Mouse (Mus musculus) heart, postnatal 0 days (tissue): ENCODE results near the gene Hmcn2.

Experiments
- CTCF ChIP-seq: IDR thresholded peaks from 2 replicates; pipeline ENCODE4 v1.5.1; 2016; ENCODE audit warnings: antibody characterized with exemption, control low read depth, low read depth
- EP300 ChIP-seq: IDR thresholded peaks from 2 replicates; pipeline ENCODE4 v1.6.1; 2016; ENCODE audit warnings: antibody characterized with exemption, low read depth

GRCm38 (mm10) chr2:31319200-31319599 is 5.0 kb downstream of the Hmcn2 start:
- TF ChIP-seq CTCF (no peak), EP300 (no peak)
